Mouse (Mus musculus) cerebellum, adult 2 months (tissue): ENCODE results near the gene Exoc2.

Experiments
- CTCF ChIP-seq: fragments of 200-500 bp; IDR thresholded peaks from 2 replicates; pipeline ENCODE4 v1.5.1; 2011; ENCODE audit warnings: low read depth, mild to moderate bottlenecking, control low read depth, low read length, moderate library complexity, borderline replicate concordance; ENCODE audit not compliant: insufficient read depth
- POLR2A ChIP-seq: fragments of 200-500 bp; IDR thresholded peaks from 2 replicates; pipeline ENCODE4 v1.6.1; 2011; ENCODE audit warnings: low read length, control low read depth, borderline replicate concordance; ENCODE audit not compliant: insufficient read depth

- TF ChIP-seq CTCF = no peak
- no peak for TF ChIP-seq POLR2A
These were observed 160.4 kb downstream of the Exoc2 start for GRCm38 (mm10) chr13:30813464-30813863.
